Mouse (Mus musculus): ENCODE data around the gene Tnfrsf9.
"Not testable (repeated sequence)": the region's sequence is repeated elsewhere in the genome, so short reads cannot be mapped to it uniquely, and the experiment has no call there.

The Tnfrsf9 gene

GRCm38 (mm10) chr4:150894718-150895501 lies 19.5 kb upstream of the Tnfrsf9 start:
- DNase-seq (ENCODE audit: low spot score in 2 of 2), result no peak

- DNase-seq (ENCODE audit: low spot score in 2 of 2), result peak; percentile 62 to 74
These were observed 17.3 kb upstream of the Tnfrsf9 start for GRCm38 (mm10) chr4:150896896-150897624.

GRCm38 (mm10) chr4:150898716-150899365 lies 15.5 kb upstream of the Tnfrsf9 start:
- DNase-seq (ENCODE audit: low spot score in 2 of 2), result peak; percentile 70 to 88

- no peak for DNase-seq (ENCODE audit: low spot score in 2 of 2)
These were observed 13.9 kb upstream of the Tnfrsf9 start for GRCm38 (mm10) chr4:150900486-150900885.

GRCm38 (mm10) chr4:150901651-150902050 lies 12.7 kb upstream of the Tnfrsf9 start:
- DNase-seq (ENCODE audit: low spot score in 2 of 2), result peak; percentile 64 to 88

GRCm38 (mm10) chr4:150902062-150902461 lies 12.3 kb upstream of the Tnfrsf9 start:
- DNase-seq (ENCODE audit: low spot score in 2 of 2), result no peak

GRCm38 (mm10) chr4:150903091-150903742 lies 11.1 kb upstream of the Tnfrsf9 start:
- no peak for DNase-seq (ENCODE audit: low spot score in 2 of 2)

GRCm38 (mm10) chr4:150907099-150907498 lies 7.3 kb upstream of the Tnfrsf9 start:
- no peak for DNase-seq (ENCODE audit: low spot score in 2 of 2)

- DNase-seq (ENCODE audit: low spot score in 2 of 2), result not testable (repeated sequence)
These were observed 5.8 kb upstream of the Tnfrsf9 start for GRCm38 (mm10) chr4:150908512-150908911.

GRCm38 (mm10) chr4:150909451-150910156 lies 4.8 kb upstream of the Tnfrsf9 start:
- DNase-seq (ENCODE audit: low spot score in 2 of 2), result peak; percentile 98 to 99

- no peak for DNase-seq (ENCODE audit: low spot score in 2 of 2)
These were observed 4.0 kb upstream of the Tnfrsf9 start for GRCm38 (mm10) chr4:150910164-150910951.

GRCm38 (mm10) chr4:150913743-150914142 lies 619 bp upstream of the Tnfrsf9 start:
- no peak for DNase-seq (ENCODE audit: low spot score in 2 of 2)

- DNase-seq (ENCODE audit: low spot score in 2 of 2), result no peak
These were observed 982 bp downstream of the Tnfrsf9 start for GRCm38 (mm10) chr4:150915181-150915906.

- DNase-seq (ENCODE audit: low spot score in 2 of 2), result no peak
These were observed 3.1 kb downstream of the Tnfrsf9 start for GRCm38 (mm10) chr4:150917336-150918027.

- peak in 1 of 2 experiments; percentile 46 for DNase-seq (ENCODE audit: low spot score in 2 of 2)
These were observed 6.8 kb downstream of the Tnfrsf9 start for GRCm38 (mm10) chr4:150921206-150921605.

- DNase-seq (ENCODE audit: low spot score in 2 of 2), result no peak
These were observed 9.9 kb downstream of the Tnfrsf9 start for GRCm38 (mm10) chr4:150924308-150924707.

GRCm38 (mm10) chr4:150924936-150925335 lies 10.6 kb downstream of the Tnfrsf9 start:
- DNase-seq (ENCODE audit: low spot score in 2 of 2), result no peak

- no peak for DNase-seq (ENCODE audit: low spot score in 2 of 2)
These were observed 11.6 kb downstream of the Tnfrsf9 start for GRCm38 (mm10) chr4:150925923-150926322.
